In genomic region chr6:50294128-50294527, GRCm38 (mm10) we compare ENCODE assay signal across 9 mouse cellular contexts. TPM values are rescaled to one million over a fixed set of nuclear protein-coding genes. Genes with fewer than 3 reads are reported as not detected.
DNase-seq lines count a peak whose midpoint lies in the region; ATAC-seq and TF ChIP-seq lines count a peak whose summit lies in the region.
"Had no signal": no experiment of that assay in that cellular context is flagged by ENCODE, and none has a peak within 500 bp of the region (broad histone marks: within the 10 kb centered on the region; RNA-seq: fewer than 3 reads in every experiment).

No protein-coding gene starts in this region.

- H3K4me2 ChIP-seq in liver, embryonic 14.5 days (ENCODE audit: low read depth) = no peak overlapping the region
- H3K4me2 ChIP-seq in neural tube, embryonic 15.5 days = no peak overlapping the region
- H3K4me2 ChIP-seq: embryonic facial prominence, embryonic 15.5 days had no signal

- no peaks in the 10 kb centered on the region for H3K27me3 ChIP-seq in liver, embryonic 14.5 days (ENCODE audit: control insufficient read depth, insufficient read depth, low read length)
- no peaks in the 10 kb centered on the region for H3K27me3 ChIP-seq in neural tube, embryonic 15.5 days (replicated peaks)
- H3K27me3 ChIP-seq: embryonic facial prominence, embryonic 15.5 days had no signal

- DNase-seq in B cell, adult 2 months = peak; percentile 82 to 87
- DNase-seq in adrenal gland, adult (ENCODE audit: inconsistent age in 2 of 2, low spot score in 1 of 2) = peak; percentile 62 to 93
- DNase-seq in embryo, embryonic 10.5 days (ENCODE audit: low spot score) = peak; percentile 95
- peak; percentile 88 for DNase-seq in kidney, postnatal 10 days
- DNase-seq in liver, embryonic 14.5 days (ENCODE audit: low read depth in 3 of 3, low spot score in 3 of 3) = peak; percentile 54 to 63 (median 59)
- peak; percentile 68 for DNase-seq in testis, postnatal 10 days (ENCODE audit: low spot score)

- no peak overlapping the region for H3K9ac ChIP-seq in liver, embryonic 14.5 days (replicated peaks)
- H3K9ac ChIP-seq in neural tube, embryonic 15.5 days (replicated peaks) = no peak overlapping the region
- H3K9ac ChIP-seq: embryonic facial prominence, embryonic 15.5 days had no signal

- WGBS in liver, embryonic 14.5 days (ENCODE audit: insufficient replicate concordance) = 13% methylated on average over 1 of the region's 1 CpGs
- WGBS in neural tube, embryonic 15.5 days = 33% methylated on average over 1 of the region's 1 CpGs

- ATAC-seq in granulocyte monocyte progenitor cell, adult 5-6 weeks (replicated peaks; ENCODE audit: poor library complexity, severe bottlenecking) = peak; percentile 83
- ATAC-seq in liver, embryonic 14.5 days (ENCODE audit: insufficient read depth) = 0 out of 2 replicates have a peak, but pooled peaks have one; percentile 23
- ATAC-seq in neural tube, embryonic 15.5 days (ENCODE audit: low FRiP score) = peak; percentile 53

- no peaks in the 10 kb centered on the region for H3K36me3 ChIP-seq in liver, embryonic 14.5 days (replicated peaks; ENCODE audit: control insufficient read depth, insufficient read depth, low read depth)
- no peaks in the 10 kb centered on the region for H3K36me3 ChIP-seq in neural tube, embryonic 15.5 days
- H3K36me3 ChIP-seq: embryonic facial prominence, embryonic 15.5 days had no signal

- H3K9me3 ChIP-seq in liver, embryonic 14.5 days (ENCODE audit: control insufficient read depth, low read length) = no peaks in the 10 kb centered on the region
- no peaks in the 10 kb centered on the region for H3K9me3 ChIP-seq in neural tube, embryonic 15.5 days (replicated peaks)
- H3K9me3 ChIP-seq: embryonic facial prominence, embryonic 15.5 days had no signal

- no peak for TF ChIP-seq EP300 in liver, embryonic 14.5 days (IDR thresholded peaks at IDR 0.05; ENCODE audit: low read depth)

- H3K27ac ChIP-seq in liver, embryonic 14.5 days = no peak overlapping the region
- H3K27ac ChIP-seq in neural tube, embryonic 15.5 days (replicated peaks) = no peak overlapping the region
- H3K27ac ChIP-seq: embryonic facial prominence, embryonic 15.5 days had no signal

- no peak overlapping the region for H3K4me3 ChIP-seq in liver, embryonic 14.5 days (ENCODE audit: insufficient read depth in 1 of 2, low read depth in 2 of 2, low read length in 2 of 2)
- H3K4me3 ChIP-seq in neural tube, embryonic 15.5 days (replicated peaks) = no peak overlapping the region
- H3K4me3 ChIP-seq: embryonic facial prominence, embryonic 15.5 days had no signal

- TF ChIP-seq CTCF in liver, embryonic 14.5 days (IDR thresholded peaks at IDR 0.05; ENCODE audit: low read depth) = peak; percentile 89

- H3K4me1 ChIP-seq in liver, embryonic 14.5 days (replicated peaks; ENCODE audit: control insufficient read depth in 2 of 2, insufficient read depth in 2 of 2, low read length in 1 of 2) = peaks cover 0 to 4% of the 10 kb centered on the region in 2 experiments; a peak in 2 of 4 replicates
- H3K4me1 ChIP-seq in neural tube, embryonic 15.5 days = no peaks in the 10 kb centered on the region
- H3K4me1 ChIP-seq: embryonic facial prominence, embryonic 15.5 days had no signal

RNA-seq across cellular contexts. Expression of gene Gsdme, which starts 30.5 kb away (rescaled TPM):
- total RNA-seq in granulocyte monocyte progenitor cell, adult 5-6 weeks (2014; fragmentation: Nextera tagmentation) = 4.4 and 7.4 TPM in 2 replicates
- 6.4 and 11.0 TPM in 2 replicates for total RNA-seq in granulocyte monocyte progenitor cell, adult 5-6 weeks (2017)
- polyA plus RNA-seq in liver, embryonic 14.5 days (2012; rRNA removed) = 0.57 and 0.70 TPM in 2 replicates
- polyA plus RNA-seq in liver, embryonic 14.5 days (2014; fragmentation: Nextera tagmentation; extraction: Ambion mirVana) = 9.2 and 9.5 TPM in 2 replicates
- 76.3 and 86.0 TPM in 2 replicates for polyA plus RNA-seq in neural tube, embryonic 15.5 days (2015; fragmentation: Nextera tagmentation; extraction: Ambion mirVana)

Comparison
In these comparisons a context has a peak if more than half of its experiments do, and no peak if none do; other contexts are left out.
1. ATAC-seq: peak in every context shown above with its lines; median percentile 83 in granulocyte monocyte progenitor cell, adult 5-6 weeks; 53 in neural tube, embryonic 15.5 days; 23 in liver, embryonic 14.5 days.